ENCODE assay signal across 8 mouse cellular contexts in the genomic region with DNA sequence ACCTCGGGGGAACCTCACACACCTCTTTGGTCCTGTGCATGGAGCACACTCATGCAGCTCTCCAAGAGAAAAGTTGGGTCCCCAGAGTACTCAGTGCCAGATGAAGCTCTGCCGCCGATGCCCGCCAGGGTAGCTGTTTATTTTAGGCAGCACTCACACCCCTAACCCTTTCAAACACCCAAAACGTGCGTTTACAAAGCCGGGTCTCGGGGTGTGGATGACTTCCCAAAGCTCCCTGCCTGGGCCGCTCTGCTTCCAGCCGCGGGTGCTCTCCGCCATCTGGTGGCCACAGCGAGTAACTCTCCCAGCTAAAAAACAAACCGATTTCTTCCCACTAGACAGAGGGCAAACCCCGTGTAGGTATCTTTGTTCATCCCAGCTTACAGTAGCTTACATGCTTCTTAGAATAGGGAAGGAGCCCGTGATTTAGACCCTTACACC. TPM values are rescaled to one million over a fixed set of nuclear protein-coding genes. Genes with fewer than 3 reads are reported as not detected.
A peak's percentile ranks its signal among the peaks of the same experiment; 100 is the strongest.
DNase-seq lines count a peak whose midpoint lies in the region; ATAC-seq and TF ChIP-seq lines count a peak whose summit lies in the region.

No protein-coding gene starts in this region.

- under 1% methylated on average over 16 of the region's 16 CpGs for WGBS in limb, embryonic 14.5 days
- WGBS in midbrain, embryonic 14.5 days, result under 1% methylated on average over 16 of the region's 16 CpGs
- under 1% methylated on average over 16 of the region's 16 CpGs for WGBS in stomach, embryonic 14.5 days

- H3K27me3 ChIP-seq in limb, embryonic 14.5 days (ENCODE audit: control insufficient read depth, insufficient read depth, low read length), result peaks cover 50% of the 10 kb centered on the region
- peaks cover 53% of the 10 kb centered on the region for H3K27me3 ChIP-seq in midbrain, embryonic 14.5 days (ENCODE audit: control insufficient read depth, insufficient read depth, low read length)
- H3K27me3 ChIP-seq in stomach, embryonic 14.5 days (ENCODE audit: control insufficient read depth, insufficient read depth, low read length), result peaks cover 31% of the 10 kb centered on the region

- H3K36me3 ChIP-seq in limb, embryonic 14.5 days (ENCODE audit: control insufficient read depth, insufficient read depth, low read length), result no peaks in the 10 kb centered on the region
- H3K36me3 ChIP-seq in midbrain, embryonic 14.5 days (ENCODE audit: control insufficient read depth, insufficient read depth, low read length), result no peaks in the 10 kb centered on the region
- H3K36me3 ChIP-seq in stomach, embryonic 14.5 days (ENCODE audit: control insufficient read depth, insufficient read depth, low read length), result no peaks in the 10 kb centered on the region

- H3K4me3 ChIP-seq in limb, embryonic 14.5 days (replicated peaks; ENCODE audit: low read length), result peak overlapping the region; percentile 25
- 0 out of 2 replicates have a peak overlapping the region, but pooled peaks have one; percentile 11 for H3K4me3 ChIP-seq in midbrain, embryonic 14.5 days (replicated peaks; ENCODE audit: low read depth, low read length)
- peak overlapping the region; percentile 25 for H3K4me3 ChIP-seq in stomach, embryonic 14.5 days (ENCODE audit: low read depth, low read length)

- H3K4me1 ChIP-seq in limb, embryonic 14.5 days (ENCODE audit: control insufficient read depth, insufficient read depth, low read length), result peaks cover 3% of the 10 kb centered on the region; the same call in 1 of the 2 replicates
- H3K4me1 ChIP-seq in midbrain, embryonic 14.5 days (ENCODE audit: control insufficient read depth, insufficient read depth, low read length), result peaks cover 12% of the 10 kb centered on the region; the same call in 1 of the 2 replicates
- H3K4me1 ChIP-seq in stomach, embryonic 14.5 days (ENCODE audit: control insufficient read depth, insufficient read depth, low read length), result peaks cover 13% of the 10 kb centered on the region; the same call in 1 of the 2 replicates

- H3K4me2 ChIP-seq in limb, embryonic 14.5 days (replicated peaks; ENCODE audit: low read depth, low read length, severe bottlenecking), result peak overlapping the region; percentile 47
- peak overlapping the region; percentile 51 for H3K4me2 ChIP-seq in midbrain, embryonic 14.5 days (ENCODE audit: low read length)
- peak overlapping the region; percentile 42 for H3K4me2 ChIP-seq in stomach, embryonic 14.5 days (replicated peaks; ENCODE audit: low read depth, low read length)

- no peak overlapping the region for H3K27ac ChIP-seq in limb, embryonic 14.5 days (replicated peaks; ENCODE audit: low read depth, low read length)
- H3K27ac ChIP-seq in midbrain, embryonic 14.5 days (replicated peaks; ENCODE audit: low read depth, low read length), result no peak overlapping the region
- no peak overlapping the region for H3K27ac ChIP-seq in stomach, embryonic 14.5 days (ENCODE audit: low read length)

- ATAC-seq in limb, embryonic 14.5 days (ENCODE audit: low FRiP score, low read depth), result peak; percentile 80
- ATAC-seq in midbrain, embryonic 14.5 days (ENCODE audit: low FRiP score, low TSS enrichment), result peak; percentile 72; the same call in 1 of the 2 replicates
- ATAC-seq in stomach, embryonic 14.5 days (ENCODE audit: insufficient number of reproducible peaks, insufficient read depth, low FRiP score, low read depth), result peak; percentile 67

- no peak for TF ChIP-seq POLR2A in limb, embryonic 14.5 days (IDR thresholded peaks at IDR 0.05; ENCODE audit: borderline replicate concordance, extremely low read depth, insufficient read depth, insufficient read length)

- H3K9me3 ChIP-seq in limb, embryonic 14.5 days (ENCODE audit: control insufficient read depth, low read length), result no peaks in the 10 kb centered on the region
- no peaks in the 10 kb centered on the region for H3K9me3 ChIP-seq in midbrain, embryonic 14.5 days (ENCODE audit: control insufficient read depth, low read length)
- H3K9me3 ChIP-seq in stomach, embryonic 14.5 days (ENCODE audit: control insufficient read depth, low read depth, low read length), result no peaks in the 10 kb centered on the region

- H3K9ac ChIP-seq in limb, embryonic 14.5 days (ENCODE audit: low read depth, low read length, severe bottlenecking), result no peak overlapping the region
- no peak overlapping the region for H3K9ac ChIP-seq in midbrain, embryonic 14.5 days (replicated peaks; ENCODE audit: low read length)
- no peak overlapping the region for H3K9ac ChIP-seq in stomach, embryonic 14.5 days (replicated peaks; ENCODE audit: low read depth, low read length)

- DNase-seq in B cell, adult 2 months, result peak; percentile 72 to 73
- DNase-seq in adrenal gland, adult 2 months, result peak; percentile 80
- DNase-seq in embryo, embryonic 9.5 days (ENCODE audit: extremely low spot score), result peak; percentile 82
- DNase-seq in heart, adult 8-10 months (ENCODE audit: low spot score), result peak; percentile 69
- DNase-seq in kidney, adult 18-20 months, result peak; percentile 80
- DNase-seq in limb, embryonic 14.5 days (ENCODE audit: low spot score), result peak; percentile 77
- peak; percentile 91 for DNase-seq in midbrain, embryonic 14.5 days

RNA-seq across cellular contexts. Expression of a gene that starts 11.6 kb away (rescaled TPM):
- under 1 TPM; 0.17 to 0.37 TPM for total RNA-seq in adrenal gland, adult 2 months (2021)
- 0.29 and 0.31 TPM in 2 replicates for polyA plus RNA-seq in adrenal gland, adult 2 months (2012; rRNA removed)
- total RNA-seq in heart, adult 8-10 months (2022), result under 1 TPM in 1 of 4 experiments, not detected in 3; 0.06 TPM
- polyA plus RNA-seq in limb, embryonic 14.5 days (2012; rRNA removed), result 0.97 and 1.0 TPM in 2 replicates
- polyA plus RNA-seq in limb, embryonic 14.5 days (2014; fragmentation: Nextera tagmentation; extraction: Ambion mirVana), result 0.18 and 0.59 TPM in 2 replicates
- 1.6 and 1.9 TPM in 2 replicates for polyA plus RNA-seq in midbrain, embryonic 14.5 days (2014; fragmentation: Nextera tagmentation; extraction: Ambion mirVana)
- polyA plus RNA-seq in stomach, embryonic 14.5 days (2014; fragmentation: Nextera tagmentation; extraction: Ambion mirVana), result 0.22 TPM in 1 of 2 replicates, not detected in the other

RNA-seq across cellular contexts. Expression of a gene that starts 16.5 kb away (rescaled TPM):
- total RNA-seq in adrenal gland, adult 2 months (2021), result 100 to 1,000 TPM; 109 to 121 TPM
- 5.9 and 11.5 TPM in 2 replicates for polyA plus RNA-seq in adrenal gland, adult 2 months (2012; rRNA removed)
- 100 to 1,000 TPM; 361 to 439 (median 426) TPM for total RNA-seq in heart, adult 8-10 months (2022)
- polyA plus RNA-seq in limb, embryonic 14.5 days (2012; rRNA removed), result 44.3 and 54.5 TPM in 2 replicates
- 47.2 and 61.7 TPM in 2 replicates for polyA plus RNA-seq in limb, embryonic 14.5 days (2014; fragmentation: Nextera tagmentation; extraction: Ambion mirVana)
- polyA plus RNA-seq in midbrain, embryonic 14.5 days (2014; fragmentation: Nextera tagmentation; extraction: Ambion mirVana), result 47.8 and 53.3 TPM in 2 replicates
- polyA plus RNA-seq in stomach, embryonic 14.5 days (2014; fragmentation: Nextera tagmentation; extraction: Ambion mirVana), result 70.8 and 73.4 TPM in 2 replicates
